Mouse (Mus musculus): ENCODE data around the gene Fto. TPM values are rescaled to one million over a fixed set of nuclear protein-coding genes. Genes with fewer than 3 reads are reported as not detected.

Fto gene
- polyA plus RNA-seq, 1 experiment from 2014 or later = 111 TPM

DNA sequence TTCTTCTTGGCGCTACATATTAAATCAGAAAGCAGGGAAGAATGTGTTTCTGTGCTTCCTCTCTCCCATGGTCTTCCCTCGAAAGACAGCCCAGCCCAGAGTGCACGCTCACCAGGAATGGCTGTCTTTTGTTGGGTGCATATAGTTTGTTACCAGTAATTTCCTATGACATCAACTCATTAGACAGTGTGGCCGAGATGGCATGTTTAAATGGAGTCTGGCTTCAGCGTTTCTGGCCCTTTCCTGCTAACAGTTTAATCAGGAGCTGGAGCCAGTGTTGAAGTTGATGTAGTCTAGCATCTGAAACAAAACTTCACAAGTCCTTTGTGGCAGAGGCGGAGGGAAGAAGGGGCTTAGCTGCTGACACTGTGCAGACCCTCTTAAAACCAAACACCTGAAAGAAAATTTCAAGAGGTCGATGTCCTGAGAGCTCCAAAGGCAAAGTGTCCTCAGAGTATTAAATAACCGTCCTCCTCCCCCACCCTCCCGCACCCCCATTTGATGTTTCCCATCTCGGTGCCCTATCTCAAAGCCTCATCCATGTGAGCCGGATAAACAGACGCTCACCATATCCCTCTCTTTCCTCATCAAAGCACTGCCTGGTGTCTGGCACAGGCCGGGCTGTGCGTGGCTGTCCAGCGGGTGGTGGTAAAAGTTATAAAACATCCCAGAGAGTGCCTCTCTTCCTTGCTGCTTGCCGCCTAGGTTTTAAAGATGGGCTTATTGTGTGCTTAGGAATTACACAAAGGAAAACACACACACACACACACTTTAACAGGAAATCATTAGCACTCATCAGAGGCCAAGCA, 210.9 kb downstream of the Fto start:
- Histone ChIP-seq H3K9me3 (ENCODE audit: control insufficient read depth, low read length) (no peaks in the 10 kb centered on the region), H3K9ac (ENCODE audit: low read length) (no peak overlapping the region), H3K4me1 (replicated peaks; ENCODE audit: control insufficient read depth, insufficient read depth, low read length) (peaks cover 11% of the 10 kb centered on the region), H3K36me3 (ENCODE audit: control insufficient read depth, insufficient read depth, low read length) (no peaks in the 10 kb centered on the region; the same call in 1 of the 2 replicates), H3K4me2 (ENCODE audit: low read depth, low read length, severe bottlenecking) (no peak overlapping the region), H3K4me3 (ENCODE audit: low read depth, low read length) (no peak overlapping the region), H3K27ac (ENCODE audit: low read depth, low read length) (no peak overlapping the region), H3K27me3 (ENCODE audit: control insufficient read depth, insufficient read depth, low read length) (peaks cover 72% of the 10 kb centered on the region)
- ATAC-seq (replicated peaks; ENCODE audit: low FRiP score) (no peak), DNase-seq (ENCODE audit: low spot score) (no peak)
- 41% methylated on average over 16 of the region's 16 CpGs for WGBS

DNA sequence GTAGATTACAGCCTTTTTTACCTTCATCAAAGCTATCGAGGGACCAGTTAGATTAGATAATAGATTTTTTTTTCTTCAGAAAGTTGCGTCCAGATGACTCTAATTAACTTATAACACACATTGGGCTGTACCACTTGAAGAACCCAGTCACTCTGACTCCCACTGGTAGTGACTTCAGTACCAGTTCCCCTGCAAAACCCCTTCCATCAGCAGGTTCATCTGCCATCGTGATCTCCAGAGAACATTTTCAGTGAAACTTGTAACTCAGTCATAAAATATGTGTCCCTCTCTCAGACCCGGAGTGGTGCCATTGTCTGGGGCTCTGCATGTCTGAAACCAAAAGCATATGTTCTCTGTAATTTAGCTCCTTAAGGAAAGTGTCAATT, 211.5 kb downstream of the Fto start:
- no peak overlapping the region for H3K27ac ChIP-seq (ENCODE audit: low read depth, low read length)
- peaks cover 11% of the 10 kb centered on the region for H3K4me1 ChIP-seq (replicated peaks; ENCODE audit: control insufficient read depth, insufficient read depth, low read length)
- H3K4me2 ChIP-seq (ENCODE audit: low read depth, low read length, severe bottlenecking) = no peak overlapping the region
- no peak for ATAC-seq (replicated peaks; ENCODE audit: low FRiP score)
- H3K9me3 ChIP-seq (ENCODE audit: control insufficient read depth, low read length) = no peaks in the 10 kb centered on the region
- H3K36me3 ChIP-seq (ENCODE audit: control insufficient read depth, insufficient read depth, low read length) = no peaks in the 10 kb centered on the region; the same call in 1 of the 2 replicates
- no peak for DNase-seq (ENCODE audit: low spot score)
- WGBS = 14% methylated on average over 4 of the region's 4 CpGs
- H3K9ac ChIP-seq (ENCODE audit: low read length) = no peak overlapping the region
- no peak overlapping the region for H3K4me3 ChIP-seq (ENCODE audit: low read depth, low read length)
- peaks cover 73% of the 10 kb centered on the region for H3K27me3 ChIP-seq (ENCODE audit: control insufficient read depth, insufficient read depth, low read length)

DNA sequence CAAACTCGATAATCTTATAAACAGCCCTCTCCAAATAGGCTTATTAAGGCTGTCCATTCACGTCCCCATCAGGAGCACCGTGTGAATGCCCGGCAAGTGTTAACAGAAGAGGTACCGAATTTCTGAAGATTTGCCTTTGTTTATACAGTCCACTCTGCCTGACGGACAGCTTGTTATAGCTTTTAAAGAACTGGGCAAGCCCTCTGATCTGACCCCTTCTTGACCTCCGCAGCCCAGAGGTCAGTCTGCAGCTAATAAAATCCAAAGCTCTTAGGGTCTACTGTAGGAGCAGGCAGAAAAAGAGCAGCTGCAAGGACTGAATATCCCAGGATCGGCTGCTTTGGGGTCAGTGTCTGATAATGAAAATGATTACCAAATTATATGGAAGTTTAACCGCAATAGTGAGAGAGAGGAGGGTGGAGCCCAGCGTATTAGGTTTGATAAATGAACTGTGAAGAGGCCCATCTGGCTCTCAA, 212.1 kb downstream of the Fto start:
- H3K4me1 ChIP-seq (replicated peaks; ENCODE audit: control insufficient read depth, insufficient read depth, low read length) = peaks cover 11% of the 10 kb centered on the region
- no peaks in the 10 kb centered on the region; the same call in 1 of the 2 replicates for H3K36me3 ChIP-seq (ENCODE audit: control insufficient read depth, insufficient read depth, low read length)
- ATAC-seq (replicated peaks; ENCODE audit: low FRiP score) (peak; percentile 69), DNase-seq (ENCODE audit: low spot score) (no peak)
- no peak overlapping the region for H3K9ac ChIP-seq (ENCODE audit: low read length)
- no peaks in the 10 kb centered on the region for H3K9me3 ChIP-seq (ENCODE audit: control insufficient read depth, low read length)
- no peak overlapping the region for H3K4me3 ChIP-seq (ENCODE audit: low read depth, low read length)
- peaks cover 70% of the 10 kb centered on the region for H3K27me3 ChIP-seq (ENCODE audit: control insufficient read depth, insufficient read depth, low read length)
- no peak overlapping the region for H3K4me2 ChIP-seq (ENCODE audit: low read depth, low read length, severe bottlenecking)
- H3K27ac ChIP-seq (ENCODE audit: low read depth, low read length) = no peak overlapping the region
- 4% methylated on average over 10 of the region's 10 CpGs for WGBS

DNA sequence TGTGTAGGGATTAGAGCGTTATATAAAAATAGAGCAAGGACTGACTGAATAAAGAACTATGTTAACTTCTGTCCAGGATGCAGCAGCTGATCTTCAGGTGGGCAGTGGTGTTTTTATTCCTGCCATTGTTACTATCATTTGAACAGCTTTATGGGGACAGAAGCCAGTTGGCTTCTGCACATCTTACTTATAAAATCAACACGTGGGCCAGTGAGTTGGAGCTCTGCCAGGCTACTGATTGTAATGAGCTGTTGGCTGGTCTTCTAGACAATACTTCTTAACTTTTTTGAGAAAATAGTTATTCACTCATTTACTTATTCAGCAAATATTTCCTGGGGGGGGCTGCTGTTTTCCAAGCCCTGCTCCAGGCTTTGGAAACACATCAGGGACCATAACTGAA, 215.6 kb downstream of the Fto start:
- no peak overlapping the region for H3K4me2 ChIP-seq (ENCODE audit: low read depth, low read length, severe bottlenecking)
- peaks cover 54% of the 10 kb centered on the region for H3K27me3 ChIP-seq (ENCODE audit: control insufficient read depth, insufficient read depth, low read length)
- no peak overlapping the region for H3K4me3 ChIP-seq (ENCODE audit: low read depth, low read length)
- ATAC-seq (replicated peaks; ENCODE audit: low FRiP score) (no peak), DNase-seq (ENCODE audit: low spot score) (no peak)
- H3K9ac ChIP-seq (ENCODE audit: low read length) = no peak overlapping the region
- peaks cover 13% of the 10 kb centered on the region for H3K4me1 ChIP-seq (replicated peaks; ENCODE audit: control insufficient read depth, insufficient read depth, low read length)
- H3K27ac ChIP-seq (ENCODE audit: low read depth, low read length) = no peak overlapping the region
- no peaks in the 10 kb centered on the region; the same call in 1 of the 2 replicates for H3K36me3 ChIP-seq (ENCODE audit: control insufficient read depth, insufficient read depth, low read length)
- H3K9me3 ChIP-seq (ENCODE audit: control insufficient read depth, low read length) = no peaks in the 10 kb centered on the region
- 80% methylated on average over 2 of the region's 2 CpGs for WGBS

DNA sequence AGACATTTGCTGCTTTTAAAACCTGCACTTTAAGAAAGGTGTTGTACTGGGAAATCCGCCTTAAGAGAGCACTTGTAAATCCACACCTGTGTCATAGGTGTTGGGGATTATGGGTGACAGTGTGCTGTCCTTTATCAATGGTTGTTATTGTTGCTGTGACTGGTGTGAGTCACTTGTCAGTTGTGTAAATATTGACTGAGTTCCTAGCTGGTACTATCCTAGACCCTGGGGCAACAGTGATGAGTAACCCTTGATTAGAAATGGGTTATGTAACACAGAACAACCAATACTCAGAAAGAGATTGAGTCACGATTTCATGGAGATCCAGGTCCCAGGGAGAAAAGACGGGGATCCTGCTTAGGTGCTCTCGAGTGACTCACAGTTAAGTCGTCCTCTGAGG, 216.4 kb downstream of the Fto start:
- no peak overlapping the region for H3K4me2 ChIP-seq (ENCODE audit: low read depth, low read length, severe bottlenecking)
- H3K4me1 ChIP-seq (replicated peaks; ENCODE audit: control insufficient read depth, insufficient read depth, low read length) = peaks cover 13% of the 10 kb centered on the region
- ATAC-seq (replicated peaks; ENCODE audit: low FRiP score) (no peak), DNase-seq (ENCODE audit: low spot score) (no peak)
- no peak overlapping the region for H3K27ac ChIP-seq (ENCODE audit: low read depth, low read length)
- no peak overlapping the region for H3K4me3 ChIP-seq (ENCODE audit: low read depth, low read length)
- H3K36me3 ChIP-seq (ENCODE audit: control insufficient read depth, insufficient read depth, low read length) = no peaks in the 10 kb centered on the region; the same call in 1 of the 2 replicates
- peaks cover 49% of the 10 kb centered on the region for H3K27me3 ChIP-seq (ENCODE audit: control insufficient read depth, insufficient read depth, low read length)
- no peaks in the 10 kb centered on the region for H3K9me3 ChIP-seq (ENCODE audit: control insufficient read depth, low read length)
- WGBS = 88% methylated on average over 5 of the region's 5 CpGs
- no peak overlapping the region for H3K9ac ChIP-seq (ENCODE audit: low read length)

DNA sequence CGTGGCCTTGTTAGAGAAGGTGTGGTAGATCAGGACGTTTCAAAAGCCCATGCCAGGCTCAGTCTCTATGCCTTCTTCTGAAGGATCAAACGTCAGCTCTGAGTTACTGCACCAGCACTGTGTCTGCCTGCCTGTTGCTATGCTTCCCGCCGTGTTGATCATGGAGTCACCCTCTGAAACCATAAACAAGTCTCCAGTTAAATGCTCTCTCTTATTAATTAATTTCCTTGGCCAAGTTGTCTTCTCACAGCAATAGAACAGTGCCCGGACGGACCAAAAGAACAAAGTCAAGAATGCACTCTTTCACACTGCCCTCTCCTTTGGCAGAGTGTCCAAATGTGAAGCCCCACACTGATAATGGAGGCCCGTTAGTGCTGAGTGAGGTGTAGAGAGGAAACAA, 217.3 kb downstream of the Fto start:
- no peak overlapping the region for H3K9ac ChIP-seq (ENCODE audit: low read length)
- no peak for ATAC-seq (replicated peaks; ENCODE audit: low FRiP score)
- no peak overlapping the region for H3K4me3 ChIP-seq (ENCODE audit: low read depth, low read length)
- DNase-seq (ENCODE audit: low spot score) = no peak
- H3K36me3 ChIP-seq (ENCODE audit: control insufficient read depth, insufficient read depth, low read length) = no peaks in the 10 kb centered on the region; the same call in 1 of the 2 replicates
- no peaks in the 10 kb centered on the region for H3K9me3 ChIP-seq (ENCODE audit: control insufficient read depth, low read length)
- H3K4me2 ChIP-seq (ENCODE audit: low read depth, low read length, severe bottlenecking) = no peak overlapping the region
- peaks cover 5% of the 10 kb centered on the region for H3K4me1 ChIP-seq (replicated peaks; ENCODE audit: control insufficient read depth, insufficient read depth, low read length)
- 82% methylated on average over 8 of the region's 8 CpGs for WGBS
- H3K27ac ChIP-seq (ENCODE audit: low read depth, low read length) = no peak overlapping the region
- peaks cover 51% of the 10 kb centered on the region for H3K27me3 ChIP-seq (ENCODE audit: control insufficient read depth, insufficient read depth, low read length)

DNA sequence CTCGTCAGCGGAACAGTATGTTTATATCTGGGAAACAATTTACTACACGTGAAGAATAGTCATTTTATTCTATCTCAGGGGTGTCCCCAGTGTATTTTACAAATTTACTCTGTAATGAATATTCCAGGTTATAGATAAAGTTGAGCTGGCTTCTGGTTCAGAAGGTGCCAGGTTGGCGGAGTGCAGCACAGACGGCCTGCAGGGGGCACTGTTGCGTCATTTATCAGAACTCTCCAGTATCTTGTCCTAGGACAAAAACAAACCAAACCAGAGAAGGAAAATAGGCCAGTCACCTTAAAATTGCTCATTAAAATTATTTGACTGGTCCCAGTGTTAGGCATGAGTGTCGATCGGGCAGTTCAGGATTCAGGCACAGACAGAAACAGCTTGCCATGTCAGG, 218.6 kb downstream of the Fto start:
- 31% methylated on average over 8 of the region's 8 CpGs for WGBS
- peaks cover 45% of the 10 kb centered on the region for H3K27me3 ChIP-seq (ENCODE audit: control insufficient read depth, insufficient read depth, low read length)
- no peak overlapping the region for H3K9ac ChIP-seq (ENCODE audit: low read length)
- no peaks in the 10 kb centered on the region for H3K9me3 ChIP-seq (ENCODE audit: control insufficient read depth, low read length)
- H3K4me3 ChIP-seq (ENCODE audit: low read depth, low read length) = no peak overlapping the region
- H3K36me3 ChIP-seq (ENCODE audit: control insufficient read depth, insufficient read depth, low read length) = no peaks in the 10 kb centered on the region; the same call in 1 of the 2 replicates
- H3K27ac ChIP-seq (ENCODE audit: low read depth, low read length) = no peak overlapping the region
- peaks cover 2% of the 10 kb centered on the region; the same call in 1 of the 2 replicates for H3K4me1 ChIP-seq (replicated peaks; ENCODE audit: control insufficient read depth, insufficient read depth, low read length)
- ATAC-seq (replicated peaks; ENCODE audit: low FRiP score) (no peak), DNase-seq (ENCODE audit: low spot score) (peak; percentile 88)
- H3K4me2 ChIP-seq (ENCODE audit: low read depth, low read length, severe bottlenecking) = no peak overlapping the region

DNA sequence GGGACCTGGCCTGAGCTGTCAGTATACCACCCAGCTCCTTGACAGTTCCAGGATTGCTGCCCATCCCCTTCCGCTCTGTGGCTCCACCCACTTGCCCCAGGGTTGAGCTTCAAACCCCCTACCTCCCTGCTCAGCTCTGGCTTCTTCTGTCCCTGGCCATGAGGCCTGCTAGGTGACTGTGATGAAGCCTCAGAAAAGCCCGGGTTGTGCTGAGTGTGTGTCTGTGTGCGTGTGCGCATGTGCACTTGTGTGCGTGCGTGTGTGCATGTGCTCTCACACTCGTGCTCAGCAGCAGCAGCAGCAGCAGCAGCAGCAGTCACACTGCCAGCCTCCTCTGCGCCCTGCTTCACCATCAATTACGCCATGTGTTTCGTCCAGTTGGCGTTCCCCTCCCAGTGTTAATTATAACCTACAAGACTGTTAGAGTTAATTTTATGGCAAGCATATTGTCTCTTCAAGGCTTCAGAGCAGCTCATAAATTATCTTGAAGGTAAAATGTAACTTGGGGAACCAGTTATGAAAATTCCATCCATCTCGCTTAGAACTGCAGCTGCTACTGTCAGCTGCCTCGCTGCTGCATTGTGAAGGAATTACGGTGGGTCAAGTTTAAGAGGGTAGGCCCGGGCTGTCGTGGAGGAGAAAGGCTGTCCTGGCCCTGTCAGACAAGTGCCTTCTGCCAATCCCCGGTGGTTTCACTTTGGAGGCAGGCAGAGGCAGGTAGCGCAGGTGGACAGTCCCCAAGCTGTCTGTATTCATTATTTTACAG, 219.5 kb downstream of the Fto start:
- Histone ChIP-seq H3K27ac (ENCODE audit: low read depth, low read length) (no peak overlapping the region), H3K4me1 (replicated peaks; ENCODE audit: control insufficient read depth, insufficient read depth, low read length) (peaks cover 7% of the 10 kb centered on the region), H3K4me3 (ENCODE audit: low read depth, low read length) (no peak overlapping the region), H3K9me3 (ENCODE audit: control insufficient read depth, low read length) (no peaks in the 10 kb centered on the region), H3K9ac (ENCODE audit: low read length) (no peak overlapping the region; the same call in 1 of the 2 replicates), H3K4me2 (ENCODE audit: low read depth, low read length, severe bottlenecking) (no peak overlapping the region), H3K27me3 (ENCODE audit: control insufficient read depth, insufficient read depth, low read length) (peaks cover 36% of the 10 kb centered on the region), H3K36me3 (ENCODE audit: control insufficient read depth, insufficient read depth, low read length) (no peaks in the 10 kb centered on the region; the same call in 1 of the 2 replicates)
- WGBS = 82% methylated on average over 18 of the region's 18 CpGs
- DNase-seq (ENCODE audit: low spot score) (no peak), ATAC-seq (replicated peaks; ENCODE audit: low FRiP score) (no peak)

Measured in forebrain, embryonic 11.5 days (tissue).